Mouse (Mus musculus): Measurements from ENCODE around the gene Pdilt. TPM values are rescaled to one million over a fixed set of nuclear protein-coding genes. Genes with fewer than 3 reads are reported as not detected.
"Not testable (repeated sequence)": the region's sequence is repeated elsewhere in the genome, so short reads cannot be mapped to it uniquely, and the experiment has no call there.

Gene Pdilt
- polyA plus RNA-seq (2014; fragmentation: Nextera tagmentation; extraction: Ambion mirVana) = not detected in 2 replicates

DNA sequence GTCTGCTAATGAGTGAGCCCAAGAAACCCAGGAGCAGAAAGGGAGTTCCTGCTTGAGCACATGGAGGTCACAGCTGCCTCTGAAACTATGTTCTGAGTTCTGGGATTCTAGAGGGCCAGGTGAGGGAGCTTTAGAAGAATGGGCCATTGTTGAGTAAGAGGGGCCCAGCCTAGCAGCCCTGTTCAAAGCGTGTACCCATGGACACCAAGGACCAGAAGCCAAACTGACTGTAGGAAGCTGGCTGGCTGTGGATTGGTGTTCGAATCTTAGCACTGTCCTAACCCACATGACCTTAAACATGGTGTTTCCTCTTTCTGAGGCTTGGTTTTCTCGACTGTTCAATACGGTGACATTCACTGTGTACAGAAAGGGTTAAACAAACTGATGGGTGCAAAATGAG lies at the start of gene Pdilt:
Gene Pdilt, minus strand, starts transcription at position 101 of the 400 bp plus-strand sequence.
- 67% methylated on average over 4 of the region's 4 CpGs for WGBS
- no peak within 1 kb of the TSS for H3K9ac ChIP-seq (replicated peaks; ENCODE audit: low read length)
- H3K27me3 ChIP-seq (ENCODE audit: control insufficient read depth, insufficient read depth, low read length) = no peaks in the 10 kb centered on the region
- no peak within 1 kb of the TSS for H3K27ac ChIP-seq (replicated peaks; ENCODE audit: low read depth, low read length)
- H3K4me3 ChIP-seq (ENCODE audit: low read depth, low read length) = no peak within 1 kb of the TSS
- H3K36me3 ChIP-seq (replicated peaks; ENCODE audit: control insufficient read depth, insufficient read depth, low read depth, low read length) = no peaks in the 10 kb centered on the region
- H3K4me1 ChIP-seq (ENCODE audit: control insufficient read depth, insufficient read depth, low read length) = no peaks in the 10 kb centered on the region
- DNase-seq (ENCODE audit: low spot score) (no peak), ATAC-seq (replicated peaks; ENCODE audit: insufficient number of reproducible peaks, low FRiP score, low TSS enrichment, low read depth) (no peak)
- no peaks in the 10 kb centered on the region for H3K9me3 ChIP-seq (replicated peaks; ENCODE audit: control insufficient read depth, low read length)
- no peak within 1 kb of the TSS for H3K4me2 ChIP-seq (ENCODE audit: low read depth, low read length)

DNA sequence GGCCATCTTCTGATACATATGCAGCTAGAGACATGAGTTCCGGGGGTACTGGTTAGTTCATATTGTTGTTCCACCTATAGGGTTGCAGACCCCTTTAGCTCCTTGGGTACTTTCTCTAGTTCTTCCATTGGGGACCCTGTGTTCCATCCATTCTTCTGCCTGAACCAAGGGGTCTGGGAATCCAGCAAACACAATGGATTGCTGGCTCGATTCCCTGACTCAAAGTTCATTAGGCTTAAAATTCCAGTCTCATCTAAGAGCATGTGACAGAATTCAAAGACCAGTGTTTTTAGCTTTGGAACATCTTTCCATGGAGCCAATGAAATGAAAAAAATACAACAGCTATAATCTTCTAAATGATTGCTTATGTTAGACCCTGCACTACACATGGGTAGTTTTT lies 39.2 kb upstream of the Pdilt start:
- ATAC-seq (replicated peaks; ENCODE audit: insufficient number of reproducible peaks, low FRiP score, low TSS enrichment, low read depth); H3K4me3 ChIP-seq (ENCODE audit: low read depth, low read length); H3K9ac ChIP-seq (replicated peaks; ENCODE audit: low read length); H3K4me2 ChIP-seq (ENCODE audit: low read depth, low read length); H3K27me3 ChIP-seq (ENCODE audit: control insufficient read depth, insufficient read depth, low read length); H3K4me1 ChIP-seq (ENCODE audit: control insufficient read depth, insufficient read depth, low read length); H3K9me3 ChIP-seq (replicated peaks; ENCODE audit: control insufficient read depth, low read length); H3K27ac ChIP-seq (replicated peaks; ENCODE audit: low read depth, low read length); H3K36me3 ChIP-seq (replicated peaks; ENCODE audit: control insufficient read depth, insufficient read depth, low read depth, low read length); DNase-seq (ENCODE audit: low spot score): not testable (repeated sequence)
- WGBS = 95% methylated on average over 2 of the region's 2 CpGs

GRCm38 (mm10) chr7:119561441-119561840 lies 38.2 kb upstream of the Pdilt start:
- H3K27me3 ChIP-seq (ENCODE audit: control insufficient read depth, insufficient read depth, low read length) = no peaks in the 10 kb centered on the region
- DNase-seq (ENCODE audit: low spot score) = no peak
- no peaks in the 10 kb centered on the region for H3K4me1 ChIP-seq (ENCODE audit: control insufficient read depth, insufficient read depth, low read length)
- 60% methylated on average over 4 of the region's 4 CpGs for WGBS
- H3K4me2 ChIP-seq (ENCODE audit: low read depth, low read length) = no peak overlapping the region
- no peak overlapping the region for H3K9ac ChIP-seq (replicated peaks; ENCODE audit: low read length)
- no peaks in the 10 kb centered on the region for H3K9me3 ChIP-seq (replicated peaks; ENCODE audit: control insufficient read depth, low read length)
- H3K36me3 ChIP-seq (replicated peaks; ENCODE audit: control insufficient read depth, insufficient read depth, low read depth, low read length) = no peaks in the 10 kb centered on the region
- no peak overlapping the region for H3K4me3 ChIP-seq (ENCODE audit: low read depth, low read length)
- ATAC-seq (replicated peaks; ENCODE audit: insufficient number of reproducible peaks, low FRiP score, low TSS enrichment, low read depth) = no peak
- no peak overlapping the region for H3K27ac ChIP-seq (replicated peaks; ENCODE audit: low read depth, low read length)

DNA sequence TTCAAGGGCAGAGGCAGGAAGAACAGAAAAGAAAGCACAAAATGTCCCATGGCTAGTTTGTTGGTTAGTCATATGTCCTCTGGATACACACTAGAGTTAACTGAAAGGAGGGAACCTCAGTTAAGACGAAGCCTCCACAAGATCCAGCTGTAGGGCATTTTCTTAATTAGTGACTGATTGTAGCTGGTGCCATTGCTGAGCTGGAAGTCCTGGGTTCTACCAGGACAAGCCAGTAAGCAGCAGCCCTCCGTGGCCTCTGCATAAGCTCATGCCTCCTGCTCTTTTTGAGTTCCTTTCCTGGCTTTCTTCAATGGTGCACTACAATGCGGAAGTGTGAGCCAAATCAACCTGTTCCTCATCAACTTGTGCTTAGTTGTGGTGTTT lies 37.2 kb upstream of the Pdilt start:
- DNase-seq (ENCODE audit: low spot score) (no peak), ATAC-seq (replicated peaks; ENCODE audit: insufficient number of reproducible peaks, low FRiP score, low TSS enrichment, low read depth) (no peak)
- Histone ChIP-seq H3K36me3 (replicated peaks; ENCODE audit: control insufficient read depth, insufficient read depth, low read depth, low read length) (no peaks in the 10 kb centered on the region), H3K4me2 (ENCODE audit: low read depth, low read length) (no peak overlapping the region), H3K9me3 (replicated peaks; ENCODE audit: control insufficient read depth, low read length) (no peaks in the 10 kb centered on the region), H3K4me1 (ENCODE audit: control insufficient read depth, insufficient read depth, low read length) (no peaks in the 10 kb centered on the region), H3K27ac (replicated peaks; ENCODE audit: low read depth, low read length) (no peak overlapping the region), H3K27me3 (ENCODE audit: control insufficient read depth, insufficient read depth, low read length) (no peaks in the 10 kb centered on the region), H3K9ac (replicated peaks; ENCODE audit: low read length) (no peak overlapping the region), H3K4me3 (ENCODE audit: low read depth, low read length) (no peak overlapping the region)
- 82% methylated on average over 3 of the region's 3 CpGs for WGBS

GRCm38 (mm10) chr7:119559789-119560451 lies 36.6 kb upstream of the Pdilt start:
- H3K4me3 ChIP-seq (ENCODE audit: low read depth, low read length) = no peak overlapping the region
- H3K9ac ChIP-seq (replicated peaks; ENCODE audit: low read length) = no peak overlapping the region
- H3K4me1 ChIP-seq (ENCODE audit: control insufficient read depth, insufficient read depth, low read length) = no peaks in the 10 kb centered on the region
- DNase-seq (ENCODE audit: low spot score) = no peak
- H3K36me3 ChIP-seq (replicated peaks; ENCODE audit: control insufficient read depth, insufficient read depth, low read depth, low read length) = no peaks in the 10 kb centered on the region
- WGBS = 91% methylated on average over 3 of the region's 3 CpGs
- no peak overlapping the region for H3K4me2 ChIP-seq (ENCODE audit: low read depth, low read length)
- no peak overlapping the region for H3K27ac ChIP-seq (replicated peaks; ENCODE audit: low read depth, low read length)
- ATAC-seq (replicated peaks; ENCODE audit: insufficient number of reproducible peaks, low FRiP score, low TSS enrichment, low read depth) = no peak
- H3K27me3 ChIP-seq (ENCODE audit: control insufficient read depth, insufficient read depth, low read length) = no peaks in the 10 kb centered on the region
- no peaks in the 10 kb centered on the region for H3K9me3 ChIP-seq (replicated peaks; ENCODE audit: control insufficient read depth, low read length)

DNA sequence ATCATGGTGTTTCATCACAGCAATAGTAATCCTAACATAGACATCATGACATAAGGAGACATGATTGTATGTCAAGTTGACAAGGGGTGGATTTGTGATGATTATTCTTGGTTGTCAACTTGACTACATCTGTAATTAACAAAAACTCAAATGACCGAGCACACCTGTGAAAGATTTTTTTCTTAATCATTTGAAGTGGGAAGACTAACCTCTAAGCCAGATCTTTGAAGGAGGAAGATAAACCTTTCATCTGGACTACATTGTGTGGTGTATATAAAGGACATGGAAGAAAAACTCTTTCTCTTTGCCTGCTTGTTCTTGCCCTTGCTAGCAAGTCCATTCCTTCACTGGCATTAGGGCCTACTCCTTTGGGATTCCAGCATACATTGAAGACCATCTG lies 30.8 kb upstream of the Pdilt start, which contains the start of gene Acsm2:
Gene Acsm2, plus strand, starts transcription at position 301 of the 400 bp plus-strand sequence.
- no peak within 1 kb of the TSS for H3K4me2 ChIP-seq (ENCODE audit: low read depth, low read length)
- no peaks in the 10 kb centered on the region for H3K36me3 ChIP-seq (replicated peaks; ENCODE audit: control insufficient read depth, insufficient read depth, low read depth, low read length)
- H3K4me3 ChIP-seq (ENCODE audit: low read depth, low read length) = no peak within 1 kb of the TSS
- no peaks in the 10 kb centered on the region for H3K4me1 ChIP-seq (ENCODE audit: control insufficient read depth, insufficient read depth, low read length)
- 75% methylated on average over 1 of the region's 1 CpGs for WGBS
- no peak within 1 kb of the TSS for H3K9ac ChIP-seq (replicated peaks; ENCODE audit: low read length)
- H3K27me3 ChIP-seq (ENCODE audit: control insufficient read depth, insufficient read depth, low read length) = no peaks in the 10 kb centered on the region
- DNase-seq (ENCODE audit: low spot score) = no peak
- ATAC-seq (replicated peaks; ENCODE audit: insufficient number of reproducible peaks, low FRiP score, low TSS enrichment, low read depth) = no peak
- no peaks in the 10 kb centered on the region for H3K9me3 ChIP-seq (replicated peaks; ENCODE audit: control insufficient read depth, low read length)
- H3K27ac ChIP-seq (replicated peaks; ENCODE audit: low read depth, low read length) = no peak within 1 kb of the TSS

- H3K9me3 ChIP-seq (replicated peaks; ENCODE audit: control insufficient read depth, low read length) = no peaks in the 10 kb centered on the region
- no peaks in the 10 kb centered on the region for H3K4me1 ChIP-seq (ENCODE audit: control insufficient read depth, insufficient read depth, low read length)
- H3K27me3 ChIP-seq (ENCODE audit: control insufficient read depth, insufficient read depth, low read length) = no peaks in the 10 kb centered on the region
- no peaks in the 10 kb centered on the region for H3K36me3 ChIP-seq (replicated peaks; ENCODE audit: control insufficient read depth, insufficient read depth, low read depth, low read length)
- H3K27ac ChIP-seq (replicated peaks; ENCODE audit: low read depth, low read length) = no peak overlapping the region
- DNase-seq (ENCODE audit: low spot score) (no peak), ATAC-seq (replicated peaks; ENCODE audit: insufficient number of reproducible peaks, low FRiP score, low TSS enrichment, low read depth) (no peak)
- no peak overlapping the region for H3K4me3 ChIP-seq (ENCODE audit: low read depth, low read length)
- 85% methylated on average over 3 of the region's 3 CpGs for WGBS
- H3K9ac ChIP-seq (replicated peaks; ENCODE audit: low read length) = no peak overlapping the region
- H3K4me2 ChIP-seq (ENCODE audit: low read depth, low read length) = no peak overlapping the region
Measured at GRCm38 (mm10) chr7:119550471-119551222, 27.4 kb upstream of the Pdilt start.

DNA sequence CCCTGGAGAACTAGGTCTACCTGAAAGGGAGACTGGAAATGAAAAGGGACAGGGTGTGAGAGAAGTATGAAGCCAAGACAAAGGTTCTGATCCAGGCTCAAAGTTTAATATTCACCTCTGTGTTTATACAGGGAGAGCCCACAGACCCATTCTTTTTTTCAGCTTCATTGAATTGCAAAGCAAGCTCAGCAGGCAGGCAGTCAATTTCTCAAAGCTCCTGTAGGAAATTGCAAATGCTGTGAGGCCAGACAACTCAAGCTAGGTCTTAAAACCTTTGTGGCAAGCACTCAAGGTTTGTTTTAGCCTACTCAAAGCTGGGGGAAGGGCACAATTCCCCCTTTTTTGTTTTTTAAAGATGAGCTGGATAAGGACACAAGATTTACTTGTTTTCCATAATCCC lies 22.3 kb upstream of the Pdilt start:
- no peaks in the 10 kb centered on the region for H3K27me3 ChIP-seq (ENCODE audit: control insufficient read depth, insufficient read depth, low read length)
- H3K4me2 ChIP-seq (ENCODE audit: low read depth, low read length) = no peak overlapping the region
- H3K4me3 ChIP-seq (ENCODE audit: low read depth, low read length) = no peak overlapping the region
- H3K27ac ChIP-seq (replicated peaks; ENCODE audit: low read depth, low read length) = no peak overlapping the region
- H3K9ac ChIP-seq (replicated peaks; ENCODE audit: low read length) = no peak overlapping the region
- no peaks in the 10 kb centered on the region for H3K9me3 ChIP-seq (replicated peaks; ENCODE audit: control insufficient read depth, low read length)
- H3K4me1 ChIP-seq (ENCODE audit: control insufficient read depth, insufficient read depth, low read length) = no peaks in the 10 kb centered on the region
- H3K36me3 ChIP-seq (replicated peaks; ENCODE audit: control insufficient read depth, insufficient read depth, low read depth, low read length) = no peaks in the 10 kb centered on the region
- ATAC-seq (replicated peaks; ENCODE audit: insufficient number of reproducible peaks, low FRiP score, low TSS enrichment, low read depth) = no peak
- no peak for DNase-seq (ENCODE audit: low spot score)

Data from embryonic facial prominence, embryonic 11.5 days (tissue).